In genomic region chr6:90712063-90712462, GRCm38 (mm10) we compare ENCODE assay signal across 8 mouse cellular contexts.
DNase-seq lines count a peak whose midpoint lies in the region; ATAC-seq and TF ChIP-seq lines count a peak whose summit lies in the region.

No protein-coding gene starts in this region.

- peaks cover 46% of the 10 kb centered on the region for H3K79me2 ChIP-seq in liver, adult 2 months (ENCODE audit: control insufficient read depth, insufficient read depth, low read length)

- peaks cover 49% of the 10 kb centered on the region for H3K4me1 ChIP-seq in liver, adult 2 months (ENCODE audit: control insufficient read depth, insufficient read depth, low read length)
- H3K4me1 ChIP-seq in forebrain, embryonic 15.5 days, result peaks cover 76% of the 10 kb centered on the region
- peaks cover 64% of the 10 kb centered on the region for H3K4me1 ChIP-seq in limb, embryonic 10.5 days
- H3K4me1 ChIP-seq in neural tube, embryonic 14.5 days (ENCODE audit: control insufficient read depth, insufficient read depth, low read length), result peaks cover 64% of the 10 kb centered on the region

- WGBS in liver, adult 2 months, result 25% methylated on average over 3 of the region's 3 CpGs
- WGBS in forebrain, embryonic 15.5 days, result 58% methylated on average over 3 of the region's 3 CpGs
- 74% methylated on average over 3 of the region's 3 CpGs for WGBS in limb, embryonic 10.5 days
- WGBS in neural tube, embryonic 14.5 days, result 40% methylated on average over 3 of the region's 3 CpGs

- no peak overlapping the region for H3K9ac ChIP-seq in liver, adult 2 months (ENCODE audit: low read depth, low read length)
- H3K9ac ChIP-seq in forebrain, embryonic 15.5 days (replicated peaks), result no peak overlapping the region
- no peak overlapping the region for H3K9ac ChIP-seq in neural tube, embryonic 14.5 days (replicated peaks; ENCODE audit: low read depth, low read length)

- H3K9me3 ChIP-seq in forebrain, embryonic 15.5 days, result no peaks in the 10 kb centered on the region
- no peaks in the 10 kb centered on the region for H3K9me3 ChIP-seq in limb, embryonic 10.5 days (replicated peaks)
- H3K9me3 ChIP-seq in neural tube, embryonic 14.5 days (ENCODE audit: control insufficient read depth, low read length), result no peaks in the 10 kb centered on the region

- no peaks in the 10 kb centered on the region for H3K27me3 ChIP-seq in liver, adult 2 months (ENCODE audit: control insufficient read depth, insufficient read depth, low read length)
- no peaks in the 10 kb centered on the region for H3K27me3 ChIP-seq in forebrain, embryonic 15.5 days
- H3K27me3 ChIP-seq in limb, embryonic 10.5 days (ENCODE audit: low read depth, poor library complexity, severe bottlenecking), result no peaks in the 10 kb centered on the region
- H3K27me3 ChIP-seq in neural tube, embryonic 14.5 days (ENCODE audit: control insufficient read depth, insufficient read depth, low read length), result no peaks in the 10 kb centered on the region

- no peak for TF ChIP-seq POLR2A in liver, adult 2 months (IDR thresholded peaks at IDR 0.05; ENCODE audit: extremely low read depth, insufficient read depth, low read length)

- peak overlapping the region; percentile 73 for H3K27ac ChIP-seq in liver, adult 2 months (replicated peaks; ENCODE audit: insufficient read depth, low read depth, low read length)
- peak overlapping the region; percentile 29 for H3K27ac ChIP-seq in forebrain, embryonic 15.5 days (replicated peaks)
- H3K27ac ChIP-seq in limb, embryonic 10.5 days, result peak overlapping the region; percentile 62
- peak overlapping the region; percentile 66 for H3K27ac ChIP-seq in neural tube, embryonic 14.5 days (ENCODE audit: low read depth, low read length)

- no peak overlapping the region for H3K4me3 ChIP-seq in liver, adult 2 months (ENCODE audit: insufficient read depth, low read depth, low read length)
- no peak overlapping the region for H3K4me3 ChIP-seq in forebrain, embryonic 15.5 days
- no peak overlapping the region for H3K4me3 ChIP-seq in limb, embryonic 10.5 days
- H3K4me3 ChIP-seq in neural tube, embryonic 14.5 days (ENCODE audit: low read depth, low read length), result no peak overlapping the region

- no peak overlapping the region for H3K4me2 ChIP-seq in forebrain, embryonic 15.5 days (replicated peaks)
- no peak overlapping the region for H3K4me2 ChIP-seq in neural tube, embryonic 14.5 days (ENCODE audit: low read depth, low read length)

- no peak for TF ChIP-seq CTCF in liver, adult 2 months (IDR thresholded peaks at IDR 0.05; ENCODE audit: low read depth, low read length)

- ATAC-seq in forebrain, embryonic 15.5 days (replicated peaks), result no peak
- no peak for ATAC-seq in neural tube, embryonic 14.5 days (ENCODE audit: low read depth)
- ATAC-seq in cerebellum, adult (ENCODE audit: insufficient number of reproducible peaks, low FRiP score, low TSS enrichment), result no peak

- no peak for DNase-seq in liver, adult 2 months (ENCODE audit: extremely low read depth, low read depth, low spot score)
- DNase-seq in liver, result no peak
- no peak for DNase-seq in limb, embryonic 10.5 days (ENCODE audit: low spot score)
- DNase-seq in thymus, postnatal 14 days, result no peak
- no peak for DNase-seq in cerebellum, adult 11-12 months

- no peaks in the 10 kb centered on the region for H3K36me3 ChIP-seq in liver, adult 2 months (ENCODE audit: control insufficient read depth, insufficient read depth, low read length)
- no peaks in the 10 kb centered on the region for H3K36me3 ChIP-seq in forebrain, embryonic 15.5 days
- H3K36me3 ChIP-seq in limb, embryonic 10.5 days, result 0 out of 2 replicates have a peak, but pooled peaks cover 2% of the 10 kb centered on the region
- H3K36me3 ChIP-seq in neural tube, embryonic 14.5 days (ENCODE audit: control insufficient read depth, insufficient read depth, low read length), result no peaks in the 10 kb centered on the region
